Mouse (Mus musculus) ES-E14 (cell line): ENCODE measurements at regions not wholly inside any gene's neighbourhood (a gene's known extent, or its start where the extent isn't known, plus 50 kb on each side); places are given as distances from the start of the nearest gene placed in this dataset.

ENCODE experiments used
- CHD2 ChIP-seq: IDR thresholded peaks from 2 replicates; pipeline ENCODE4 v1.6.1; 2014; ENCODE audit warnings: mild to moderate bottlenecking, low read depth, low read length, inconsistent platforms
- HCFC1 ChIP-seq: IDR thresholded peaks from 2 replicates; pipeline ENCODE4 v1.6.1; 2012; ENCODE audit warnings: low read length, inconsistent platforms, borderline replicate concordance; ENCODE audit not compliant: insufficient read depth
- ZC3H11A ChIP-seq: IDR thresholded peaks from 2 replicates; pipeline ENCODE4 v1.6.1; 2012; ENCODE audit warnings: low read depth, mild to moderate bottlenecking, inconsistent platforms, low read length, borderline replicate concordance
- ZNF384 ChIP-seq: IDR thresholded peaks from 2 replicates; pipeline ENCODE4 v1.6.1; 2012; ENCODE audit warnings: low read depth, low read length, inconsistent platforms

GRCm38 (mm10) chr17:83987683-83988082, 139.9 kb upstream of the Haao start:
- TF ChIP-seq HCFC1: no peak
- no peak for TF ChIP-seq CHD2
- TF ChIP-seq ZNF384: no peak
- no peak for TF ChIP-seq ZC3H11A
